Mouse (Mus musculus): ENCODE results near the gene 1520401A03Rik.

1520401A03Rik gene

GRCm38 (mm10) chr17:23742941-23743340, 20.4 kb upstream of the 1520401A03Rik start:
- no peak for DNase-seq (ENCODE audit: low read depth, low spot score)

- no peak for DNase-seq (ENCODE audit: low read depth, low spot score)
These were observed 19.7 kb upstream of the 1520401A03Rik start for GRCm38 (mm10) chr17:23742210-23742793.

GRCm38 (mm10) chr17:23741359-23742209, 19.0 kb upstream of the 1520401A03Rik start:
- DNase-seq (ENCODE audit: low read depth, low spot score): no peak

GRCm38 (mm10) chr17:23740598-23741021, 18.0 kb upstream of the 1520401A03Rik start, which contains the start of gene Paqr4:
Gene Paqr4, minus strand, starts transcription at chr17:23740867.
- no peak for DNase-seq (ENCODE audit: low read depth, low spot score)

- peak; percentile 76 for DNase-seq (ENCODE audit: low read depth, low spot score)
These were observed 17.6 kb upstream of the 1520401A03Rik start for GRCm38 (mm10) chr17:23740136-23740584.

- peak; percentile 80 for DNase-seq (ENCODE audit: low read depth, low spot score)
These were observed 16.9 kb upstream of the 1520401A03Rik start for GRCm38 (mm10) chr17:23739202-23740135.

- no peak for DNase-seq (ENCODE audit: low read depth, low spot score)
These were observed 16.2 kb upstream of the 1520401A03Rik start for GRCm38 (mm10) chr17:23738836-23739201.

- no peak for DNase-seq (ENCODE audit: low read depth, low spot score)
These were observed 15.2 kb upstream of the 1520401A03Rik start for GRCm38 (mm10) chr17:23737493-23738445.

- DNase-seq (ENCODE audit: low read depth, low spot score): no peak
These were observed 11.8 kb upstream of the 1520401A03Rik start for GRCm38 (mm10) chr17:23734341-23734740.

- DNase-seq (ENCODE audit: low read depth, low spot score): no peak
These were observed 7.9 kb upstream of the 1520401A03Rik start for GRCm38 (mm10) chr17:23730441-23730840.

GRCm38 (mm10) chr17:23726758-23727142, 4.2 kb upstream of the 1520401A03Rik start:
- DNase-seq (ENCODE audit: low read depth, low spot score): no peak

GRCm38 (mm10) chr17:23725999-23726757, 3.6 kb upstream of the 1520401A03Rik start, which contains the start of gene Pkmyt1:
Gene Pkmyt1, plus strand, starts transcription at chr17:23726336.
- DNase-seq (ENCODE audit: low read depth, low spot score): peak; percentile 80

- no peak for DNase-seq (ENCODE audit: low read depth, low spot score)
These were observed 2.9 kb upstream of the 1520401A03Rik start for GRCm38 (mm10) chr17:23725477-23725876.

- DNase-seq (ENCODE audit: low read depth, low spot score): no peak
These were observed 697 bp downstream of the 1520401A03Rik start for GRCm38 (mm10) chr17:23721886-23722285.

- DNase-seq (ENCODE audit: low read depth, low spot score): no peak
These were observed 3.1 kb downstream of the 1520401A03Rik start for GRCm38 (mm10) chr17:23719455-23719854.

- DNase-seq (ENCODE audit: low read depth, low spot score): no peak
These were observed 5.6 kb downstream of the 1520401A03Rik start for GRCm38 (mm10) chr17:23717003-23717402.

- peak; percentile 65 for DNase-seq (ENCODE audit: low read depth, low spot score)
These were observed 16.4 kb downstream of the 1520401A03Rik start for GRCm38 (mm10) chr17:23706212-23706611.

GRCm38 (mm10) chr17:23705525-23706104, 17.0 kb downstream of the 1520401A03Rik start:
- DNase-seq (ENCODE audit: low read depth, low spot score): no peak

- no peak for DNase-seq (ENCODE audit: low read depth, low spot score)
These were observed 17.8 kb downstream of the 1520401A03Rik start for GRCm38 (mm10) chr17:23704741-23705140.
